Mouse (Mus musculus) liver, embryonic 16.5 days (tissue): Measurements from ENCODE around the gene Alpk3. TPM values are rescaled to one million over a fixed set of nuclear protein-coding genes. Genes with fewer than 3 reads are reported as not detected.

ENCODE experiments used
- ATAC-seq: fragments of 200-750 bp; cut with Nextera tagmentation; 2 replicates; pipeline ENCODE4 v1.8.0; 2017; ENCODE audit warnings: low read depth, mild to moderate bottlenecking, moderate number of reproducible peaks, moderate library complexity
- H3K27ac ChIP-seq: fragments of 300-500 bp; sonication (generic); 2 replicates; pipeline ENCODE4 v1.5.1; 2014; ENCODE audit warnings: mild to moderate bottlenecking, low read length
- H3K27me3 ChIP-seq: fragments of 300-500 bp; sonication (generic); 2 replicates; pipeline ENCODE4 v1.6.1; 2014; ENCODE audit warnings: low read depth, low read length, mixed read lengths; ENCODE audit not compliant: control insufficient read depth, insufficient read depth
- H3K36me3 ChIP-seq: fragments of 300-500 bp; sonication (generic); 2 replicates; pipeline ENCODE4 v1.6.1; 2014; ENCODE audit warnings: mild to moderate bottlenecking; ENCODE audit not compliant: control insufficient read depth, insufficient read depth
- H3K4me1 ChIP-seq: fragments of 300-500 bp; sonication (generic); 2 replicates; pipeline ENCODE4 v1.6.1; 2014; ENCODE audit warnings: low read depth, low read length, mixed read lengths; ENCODE audit not compliant: control insufficient read depth
- H3K4me2 ChIP-seq: fragments of 300-500 bp; sonication (generic); 2 replicates; pipeline ENCODE4 v1.6.1; 2014; ENCODE audit warnings: low read depth, low read length, mixed read lengths
- H3K4me3 ChIP-seq: fragments of 300-500 bp; sonication (generic); 2 replicates; pipeline ENCODE4 v1.5.1; 2014; ENCODE audit warnings: low read depth, mild to moderate bottlenecking, low read length
- H3K9ac ChIP-seq: fragments of 300-500 bp; sonication (generic); 2 replicates; pipeline ENCODE4 v1.6.1; 2014; ENCODE audit warnings: low read depth, low read length
- H3K9me3 ChIP-seq: fragments of 300-500 bp; sonication (generic); replicated peaks from 2 replicates; pipeline ENCODE4 v1.6.1; 2016; ENCODE audit warnings: low read length; ENCODE audit not compliant: control insufficient read depth
- WGBS: fragments of 180-500 bp; shearing (Covaris S2); extraction: QIAGEN DNeasy Blood & Tissue Kit; methylation state at CpG from one replicate; pipeline ENCODE4 v1.1.7; 2014; ENCODE audit not compliant: insufficient replicate concordance; 5-methylcytosine and 5-hydroxymethylcytosine counted together
- polyA plus RNA-seq: library from polyadenylated mRNA; unstranded; fragments of >200 nt; fragmentation: Nextera tagmentation; extraction: Ambion mirVana; gene quantifications from 2 replicates; pipeline ENCODE4 v1.2.1, GENCODE M21; 2015

Gene Alpk3
- polyA plus RNA-seq, 1 experiment from 2014 or later: 0.20 TPM

- Histone ChIP-seq H3K36me3 (no peaks in the 10 kb centered on the region), H3K9ac (no peak overlapping the region), H3K27me3 (no peaks in the 10 kb centered on the region), H3K4me1 (peaks cover 23% of the 10 kb centered on the region), H3K27ac (no peak overlapping the region), H3K4me2 (no peak overlapping the region), H3K4me3 (no peak overlapping the region), H3K9me3 (no peaks in the 10 kb centered on the region)
- ATAC-seq: no peak
- 70% methylated on average over 11 of the region's 11 CpGs for WGBS
Measured at GRCm38 (mm10) chr7:81061936-81062335, 4.5 kb downstream of the Alpk3 start.

DNA sequence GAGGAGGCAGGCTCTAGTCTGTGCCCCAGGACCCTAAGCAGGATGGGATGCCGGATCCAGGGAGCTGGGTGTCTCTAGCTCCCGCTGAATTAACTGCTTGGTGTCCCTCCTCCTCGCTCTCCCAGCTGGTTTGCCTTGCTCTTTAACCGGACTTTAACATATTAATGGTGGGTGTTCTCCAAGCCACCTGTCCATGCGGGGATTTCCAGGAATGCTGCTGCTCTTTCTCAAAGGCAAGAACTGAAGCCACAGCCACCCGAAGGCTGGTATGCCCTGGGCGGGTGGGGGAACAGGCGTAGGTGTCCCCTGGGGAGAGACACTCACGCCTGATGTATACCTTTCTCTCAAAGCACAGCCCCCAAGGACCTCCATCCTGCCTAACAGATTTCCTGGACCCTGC, 5.9 kb downstream of the Alpk3 start:
- no peak overlapping the region for H3K27ac ChIP-seq

GRCm38 (mm10) chr7:81066714-81067113, 9.3 kb downstream of the Alpk3 start:
- no peak for ATAC-seq
- Histone ChIP-seq H3K4me3 (no peak overlapping the region), H3K9me3 (no peaks in the 10 kb centered on the region), H3K36me3 (no peaks in the 10 kb centered on the region), H3K4me1 (no peaks in the 10 kb centered on the region), H3K4me2 (no peak overlapping the region), H3K27me3 (no peaks in the 10 kb centered on the region), H3K9ac (no peak overlapping the region), H3K27ac (no peak overlapping the region)
- WGBS: 10% methylated on average over 6 of the region's 6 CpGs

More for the DNA sequence above, 5.9 kb downstream of the Alpk3 start:
- H3K4me1 ChIP-seq: peaks cover 9% of the 10 kb centered on the region
- no peak overlapping the region for H3K4me3 ChIP-seq
- no peak for ATAC-seq
- no peaks in the 10 kb centered on the region for H3K36me3 ChIP-seq
- no peak overlapping the region for H3K9ac ChIP-seq
- no peaks in the 10 kb centered on the region for H3K9me3 ChIP-seq
- H3K4me2 ChIP-seq: no peak overlapping the region
- H3K27me3 ChIP-seq: no peaks in the 10 kb centered on the region
- WGBS: 72% methylated on average over 9 of the region's 9 CpGs

DNA sequence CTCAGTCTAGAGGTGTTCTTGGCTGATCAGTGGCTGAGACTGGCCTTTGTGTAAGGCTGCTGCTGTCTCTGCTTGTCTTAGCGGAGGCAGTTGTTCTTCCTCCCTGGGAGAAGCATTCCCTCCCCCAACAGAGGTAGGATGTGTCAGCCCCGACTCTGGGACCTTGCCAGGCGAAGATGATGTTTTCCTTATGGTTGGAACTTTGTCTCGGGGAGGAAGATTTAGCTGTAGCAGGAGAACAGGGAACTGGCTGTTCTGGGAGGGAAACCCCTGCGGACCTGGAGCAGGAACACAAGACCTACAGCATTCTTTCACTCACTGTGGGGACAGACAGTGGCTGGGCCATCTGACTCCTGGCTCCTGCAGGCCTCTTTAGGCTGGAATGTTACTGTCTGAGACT, 15.1 kb downstream of the Alpk3 start:
- 55% methylated on average over 5 of the region's 5 CpGs for WGBS
- Histone ChIP-seq H3K9ac (no peak overlapping the region), H3K9me3 (no peaks in the 10 kb centered on the region), H3K27ac (no peak overlapping the region), H3K4me2 (no peak overlapping the region), H3K4me1 (peaks cover 12% of the 10 kb centered on the region), H3K4me3 (no peak overlapping the region), H3K36me3 (no peaks in the 10 kb centered on the region), H3K27me3 (no peaks in the 10 kb centered on the region)
- ATAC-seq: no peak

DNA sequence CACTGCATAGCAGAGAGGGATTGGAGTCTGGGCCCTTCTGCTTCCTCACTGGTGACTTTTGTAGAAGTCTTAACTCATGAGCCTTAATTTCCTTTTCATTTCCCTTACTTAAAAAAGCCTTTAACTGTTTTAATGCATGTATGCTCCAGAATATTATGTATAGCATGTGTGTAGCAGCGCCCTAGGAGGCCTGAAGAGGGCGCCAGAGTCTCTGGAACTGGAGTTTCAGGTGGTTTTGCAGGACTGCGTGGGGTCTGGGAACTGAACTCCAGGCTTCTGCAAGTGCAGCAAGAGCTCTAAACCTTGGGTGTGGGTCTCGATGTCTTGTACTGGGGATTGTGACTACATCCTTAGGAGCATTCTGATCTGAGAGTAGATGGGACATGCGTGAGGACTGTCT, 15.9 kb downstream of the Alpk3 start:
- Histone ChIP-seq H3K4me3 (no peak overlapping the region), H3K9ac (no peak overlapping the region), H3K36me3 (no peaks in the 10 kb centered on the region), H3K27me3 (no peaks in the 10 kb centered on the region), H3K4me2 (no peak overlapping the region), H3K4me1 (peaks cover 12% of the 10 kb centered on the region), H3K27ac (no peak overlapping the region), H3K9me3 (no peaks in the 10 kb centered on the region)
- WGBS: 67% methylated on average over 5 of the region's 5 CpGs
- no peak for ATAC-seq

GRCm38 (mm10) chr7:81074546-81074945, 17.1 kb downstream of the Alpk3 start:
- Histone ChIP-seq H3K4me3 (no peak overlapping the region), H3K9ac (no peak overlapping the region), H3K36me3 (no peaks in the 10 kb centered on the region), H3K9me3 (no peaks in the 10 kb centered on the region), H3K27ac (peak overlapping the region; percentile 26; the same call in 1 of the 2 replicates), H3K27me3 (no peaks in the 10 kb centered on the region), H3K4me1 (peaks cover 12% of the 10 kb centered on the region), H3K4me2 (no peak overlapping the region)
- ATAC-seq: peak; percentile 77
- WGBS: 17% methylated on average over 9 of the region's 9 CpGs

DNA sequence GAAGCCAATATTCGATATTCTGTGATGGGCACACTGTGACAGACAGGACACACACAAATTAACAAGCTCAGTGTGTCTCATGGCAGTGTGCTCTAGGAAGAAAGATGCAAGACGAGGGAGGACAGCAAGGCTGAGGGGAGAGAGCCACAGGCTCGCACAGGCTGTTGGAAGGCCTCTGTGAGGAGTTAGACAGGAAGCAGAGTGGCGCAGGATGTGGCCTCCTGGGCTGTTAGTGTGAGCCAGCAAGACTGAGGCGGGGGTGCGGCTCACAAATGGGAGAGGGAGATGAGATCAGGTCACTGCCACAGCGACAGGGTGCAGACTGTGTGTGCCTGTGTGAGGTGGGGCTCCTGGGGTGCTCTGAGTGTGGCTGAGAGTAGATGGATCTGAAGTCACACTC, 17.9 kb downstream of the Alpk3 start:
- H3K9me3 ChIP-seq: no peaks in the 10 kb centered on the region
- peak; percentile 42; the same call in 1 of the 2 replicates for ATAC-seq
- no peaks in the 10 kb centered on the region for H3K27me3 ChIP-seq
- 15% methylated on average over 7 of the region's 7 CpGs for WGBS
- no peaks in the 10 kb centered on the region for H3K36me3 ChIP-seq
- no peak overlapping the region for H3K9ac ChIP-seq
- H3K4me1 ChIP-seq: peaks cover 12% of the 10 kb centered on the region
- no peak overlapping the region for H3K4me3 ChIP-seq
- no peak overlapping the region for H3K4me2 ChIP-seq
- no peak overlapping the region for H3K27ac ChIP-seq

DNA sequence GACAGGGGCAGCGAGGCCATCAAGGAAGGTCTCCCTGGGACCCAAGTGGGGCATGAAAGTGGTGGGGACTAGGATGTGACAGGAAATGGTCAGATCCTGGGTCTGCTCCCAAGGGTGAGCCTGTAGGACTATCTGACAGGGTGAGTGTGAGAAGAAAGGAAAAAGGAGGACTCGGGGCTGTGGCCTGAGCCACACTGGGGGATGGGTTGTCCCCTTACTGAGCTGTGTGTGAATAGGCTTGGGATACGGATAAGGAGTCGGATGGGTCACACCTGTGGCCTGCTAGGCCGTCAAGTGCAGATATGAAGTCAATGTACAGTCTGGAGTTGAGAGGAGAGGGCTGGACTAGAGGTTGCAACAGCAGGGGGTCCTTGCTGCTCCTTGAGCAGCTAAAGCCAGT, 18.3 kb downstream of the Alpk3 start:
- Histone ChIP-seq H3K27me3 (no peaks in the 10 kb centered on the region), H3K9ac (no peak overlapping the region), H3K4me1 (peaks cover 12% of the 10 kb centered on the region), H3K9me3 (no peaks in the 10 kb centered on the region), H3K36me3 (no peaks in the 10 kb centered on the region), H3K27ac (no peak overlapping the region), H3K4me2 (no peak overlapping the region), H3K4me3 (no peak overlapping the region)
- no peak for ATAC-seq
- 53% methylated on average over 5 of the region's 5 CpGs for WGBS

DNA sequence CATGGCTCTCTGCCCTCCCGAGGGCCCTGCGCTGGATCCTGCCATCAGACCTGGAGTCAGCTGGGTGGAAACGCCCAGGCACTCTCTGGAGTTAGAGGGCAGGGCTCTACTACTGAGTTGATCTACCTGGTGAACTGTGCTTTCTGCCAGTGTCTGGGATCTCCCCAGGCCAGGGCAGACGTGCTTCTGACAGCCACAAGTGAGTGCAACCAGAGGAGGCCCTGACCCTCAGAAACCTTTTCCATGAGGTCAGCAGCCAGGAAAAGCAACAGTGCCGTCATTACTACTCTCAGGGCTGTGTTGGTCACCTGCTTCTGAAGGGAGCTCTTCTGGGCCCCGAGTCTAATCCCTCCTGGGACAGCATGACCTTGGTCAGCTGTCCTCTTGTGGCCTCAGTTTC, 19.6 kb downstream of the Alpk3 start:
- WGBS: 55% methylated on average over 6 of the region's 6 CpGs
- H3K4me3 ChIP-seq: no peak overlapping the region
- H3K9me3 ChIP-seq: no peaks in the 10 kb centered on the region
- H3K4me1 ChIP-seq: peaks cover 12% of the 10 kb centered on the region
- no peaks in the 10 kb centered on the region for H3K36me3 ChIP-seq
- no peak overlapping the region for H3K4me2 ChIP-seq
- no peaks in the 10 kb centered on the region for H3K27me3 ChIP-seq
- no peak for ATAC-seq
- no peak overlapping the region for H3K27ac ChIP-seq
- no peak overlapping the region for H3K9ac ChIP-seq
